Mouse (Mus musculus) embryonic fibroblast, embryonic 13.5 days (primary cell): ENCODE data around the gene Slc9a1.

Experiments used
- CTCF ChIP-seq: IDR thresholded peaks from 2 replicates; pipeline ENCODE4 v1.5.1; 2011; ENCODE audit warnings: mild to moderate bottlenecking, control low read depth, low read length, moderate library complexity, borderline replicate concordance; ENCODE audit not compliant: insufficient read depth
- POLR2A ChIP-seq: IDR thresholded peaks from 2 replicates; pipeline ENCODE4 v1.6.1; 2011; ENCODE audit warnings: low read depth, mild to moderate bottlenecking, control low read depth, low read length, moderate library complexity

DNA sequence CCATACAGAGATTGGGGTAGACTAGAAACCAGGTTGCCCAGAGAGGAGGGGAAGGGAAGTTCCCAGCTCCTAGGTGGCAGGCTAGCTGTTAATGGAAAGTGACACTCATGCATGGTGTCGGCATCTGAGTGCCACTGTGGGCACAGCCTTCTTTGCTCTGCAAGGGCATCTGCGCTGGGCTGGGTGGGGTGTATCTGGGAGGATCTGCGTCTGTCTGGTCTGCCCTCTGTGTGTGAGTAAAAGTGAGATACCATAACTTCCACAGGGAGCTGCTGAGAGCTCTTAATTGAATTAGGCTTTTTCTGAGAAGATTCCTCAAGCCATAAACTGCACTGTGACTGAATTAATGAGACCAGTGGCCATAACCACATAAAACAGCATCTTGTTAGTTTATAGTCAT lies 10.4 kb downstream of the Slc9a1 start:
- TF ChIP-seq POLR2A (no peak), CTCF (no peak)
